Mouse (Mus musculus) heart, postnatal 0 days (tissue): ENCODE results near the gene Inpp5e.

ENCODE experiments used
- CTCF ChIP-seq: IDR thresholded peaks from 2 replicates; pipeline ENCODE4 v1.5.1; 2016; ENCODE audit warnings: antibody characterized with exemption, control low read depth, low read depth
- EP300 ChIP-seq: IDR thresholded peaks from 2 replicates; pipeline ENCODE4 v1.6.1; 2016; ENCODE audit warnings: antibody characterized with exemption, low read depth

DNA sequence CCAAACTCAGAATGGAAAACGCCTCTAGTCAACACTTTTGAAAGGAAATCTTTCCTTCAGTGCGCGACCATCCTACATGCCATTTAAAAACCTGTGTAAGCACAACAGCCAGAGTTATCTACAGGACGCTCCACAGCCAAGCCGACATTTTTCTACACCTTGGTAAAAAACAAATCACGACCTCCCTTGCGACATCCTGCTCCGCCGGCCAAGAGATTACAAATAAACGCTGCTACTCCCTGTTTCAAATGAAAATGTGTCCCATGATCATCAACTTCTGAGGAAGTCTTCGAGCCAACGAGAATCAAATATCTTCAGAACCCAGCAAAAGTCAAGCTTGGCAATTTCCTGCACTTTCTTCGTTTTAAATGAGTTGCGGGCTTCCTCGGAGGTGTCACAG is 35.4 kb upstream of the Inpp5e start:
- TF ChIP-seq CTCF: no peak
- no peak for TF ChIP-seq EP300
